Mouse (Mus musculus): ENCODE data around the gene Hist2h3c1. TPM values are rescaled to one million over a fixed set of nuclear protein-coding genes. Genes with fewer than 3 reads are reported as not detected.
A peak's percentile ranks its signal among the peaks of the same experiment; 100 is the strongest.
"Not testable (repeated sequence)": the region's sequence is repeated elsewhere in the genome, so short reads cannot be mapped to it uniquely, and the experiment has no call there.

Hist2h3c1 gene
- polyA plus RNA-seq, 1 experiment: not detected

DNA sequence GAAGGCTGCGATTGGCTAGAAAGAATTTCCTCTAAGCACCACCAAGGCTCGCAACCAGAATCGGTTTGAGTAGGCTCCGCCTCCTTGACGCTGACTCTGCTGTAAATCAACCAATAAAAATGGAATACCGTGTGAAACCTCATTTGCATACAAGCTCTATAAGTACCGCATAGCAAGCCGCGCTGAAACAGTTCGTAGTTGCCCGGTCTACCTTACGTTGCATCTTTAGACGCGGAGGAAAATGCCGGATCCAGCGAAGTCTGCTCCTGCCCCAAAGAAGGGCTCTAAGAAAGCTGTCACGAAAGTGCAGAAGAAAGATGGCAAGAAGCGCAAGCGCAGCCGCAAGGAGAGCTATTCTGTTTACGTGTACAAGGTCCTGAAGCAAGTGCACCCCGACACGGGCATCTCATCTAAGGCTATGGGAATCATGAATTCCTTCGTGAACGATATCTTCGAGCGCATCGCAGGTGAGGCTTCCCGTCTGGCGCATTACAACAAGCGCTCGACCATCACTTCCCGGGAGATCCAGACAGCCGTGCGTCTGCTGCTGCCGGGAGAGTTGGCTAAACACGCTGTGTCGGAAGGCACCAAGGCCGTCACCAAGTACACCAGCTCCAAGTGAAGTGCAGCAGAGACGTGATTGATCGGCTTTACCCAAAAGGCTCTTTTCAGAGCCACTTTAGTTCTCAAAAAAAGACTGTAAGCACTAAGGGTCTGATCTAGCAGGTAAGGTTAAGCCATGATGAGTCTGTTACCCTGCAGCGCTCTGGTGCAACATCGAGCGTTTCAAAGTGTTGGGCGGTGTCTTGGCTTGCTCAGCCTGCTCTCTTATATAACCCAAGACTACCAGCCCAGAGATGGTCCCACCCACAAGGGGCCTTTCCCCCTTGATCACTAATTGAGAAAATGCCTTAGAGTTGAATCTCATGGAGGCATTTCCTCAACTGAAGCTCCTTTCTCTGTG lies 23.3 kb downstream of the Hist2h3c1 start, which contains the start of gene Hist2h2bb:
Hist2h2bb (plus strand) TSS at position 242 of the 964 bp plus-strand sequence.
- peaks cover 53% of the 10 kb centered on the region for H3K4me1 ChIP-seq
- peak within 1 kb of the TSS; percentile 94 for H3K4me3 ChIP-seq (replicated peaks)
- H3K27me3 ChIP-seq (replicated peaks): no peaks in the 10 kb centered on the region
- no peaks in the 10 kb centered on the region for H3K36me3 ChIP-seq (replicated peaks; ENCODE audit: low read length)
- TF ChIP-seq FLI1 (IDR thresholded peaks at IDR 0.05; ENCODE audit: low read length): no peak
- no peak for TF ChIP-seq GATA1 (IDR thresholded peaks at IDR 0.05; ENCODE audit: borderline replicate concordance, low read length)
- H3K9me3 ChIP-seq: no peaks in the 10 kb centered on the region

DNA sequence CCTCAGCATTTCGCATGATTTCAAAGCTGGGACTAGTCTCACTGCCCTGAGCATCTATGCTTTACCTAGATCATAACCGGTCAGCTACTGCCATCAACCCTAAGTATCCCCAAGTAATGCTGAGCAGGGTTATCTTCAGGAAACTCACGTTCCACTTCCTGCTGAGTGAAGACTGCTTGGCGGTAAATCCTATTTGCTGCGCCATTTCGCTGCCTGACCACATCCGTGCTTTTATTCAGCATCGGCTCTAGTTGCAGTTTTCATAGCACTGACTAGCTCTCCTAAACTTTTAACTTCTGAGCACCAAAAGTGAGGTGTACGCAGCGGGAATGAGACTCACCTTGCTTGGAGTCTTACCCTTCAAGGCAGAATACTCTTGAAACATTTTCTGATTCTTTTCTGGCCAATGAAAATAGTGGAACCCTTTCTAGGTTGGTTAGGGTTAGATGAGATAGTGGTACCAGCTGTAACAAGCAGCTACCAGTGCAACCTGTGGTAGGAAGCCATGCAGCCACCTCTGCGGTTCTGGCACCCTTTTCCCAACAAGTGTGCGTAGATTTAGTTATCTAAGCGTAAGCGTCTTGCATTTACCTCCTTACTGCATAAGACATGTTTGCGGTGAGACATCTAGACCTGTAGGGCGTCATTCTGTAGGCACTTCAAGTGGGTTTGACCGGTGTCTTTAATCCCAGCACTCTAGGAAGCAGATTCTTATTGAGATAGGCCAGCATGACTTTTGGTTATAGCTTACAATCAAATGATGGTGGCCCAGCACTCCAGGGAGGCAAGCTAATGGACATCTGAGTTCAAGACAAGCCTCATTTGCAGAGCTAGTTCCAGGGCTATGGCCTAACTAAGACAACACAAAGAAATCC lies 27.3 kb downstream of the Hist2h3c1 start:
- H3K27me3 ChIP-seq (replicated peaks): no peaks in the 10 kb centered on the region
- peak overlapping the region; percentile 91 for H3K4me3 ChIP-seq (replicated peaks)
- no peaks in the 10 kb centered on the region for H3K9me3 ChIP-seq
- peaks cover 16% of the 10 kb centered on the region for H3K36me3 ChIP-seq (replicated peaks; ENCODE audit: low read length)
- peaks cover 47% of the 10 kb centered on the region for H3K4me1 ChIP-seq
- TF ChIP-seq FLI1 (IDR thresholded peaks at IDR 0.05; ENCODE audit: low read length) (no peak), GATA1 (IDR thresholded peaks at IDR 0.05; ENCODE audit: borderline replicate concordance, low read length) (no peak)

DNA sequence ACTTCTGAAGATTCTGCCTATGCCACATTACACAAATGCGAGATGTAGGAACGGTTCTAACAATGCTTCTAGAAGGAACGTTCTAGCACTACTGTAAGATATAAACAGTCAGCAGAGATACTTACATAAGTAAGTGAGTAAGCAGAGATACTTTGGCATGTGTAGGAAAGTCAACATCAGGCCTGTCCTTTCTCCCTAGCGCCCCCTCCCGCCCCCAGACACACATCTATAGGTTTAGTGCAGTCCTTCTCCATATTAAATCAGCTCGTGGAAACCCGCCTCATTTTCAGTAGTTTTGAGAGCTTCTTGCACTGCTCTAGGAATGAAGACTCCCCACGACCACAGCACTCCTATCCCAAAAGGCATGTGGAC lies 30.9 kb downstream of the Hist2h3c1 start:
- peaks cover 44% of the 10 kb centered on the region for H3K4me1 ChIP-seq
- no peaks in the 10 kb centered on the region for H3K9me3 ChIP-seq
- H3K27me3 ChIP-seq (replicated peaks): peaks cover 12% of the 10 kb centered on the region
- peaks cover 16% of the 10 kb centered on the region for H3K36me3 ChIP-seq (replicated peaks; ENCODE audit: low read length)
- TF ChIP-seq GATA1 (IDR thresholded peaks at IDR 0.05; ENCODE audit: borderline replicate concordance, low read length) (no peak), FLI1 (IDR thresholded peaks at IDR 0.05; ENCODE audit: low read length) (no peak)
- H3K4me3 ChIP-seq (replicated peaks): peak overlapping the region; percentile 93

DNA sequence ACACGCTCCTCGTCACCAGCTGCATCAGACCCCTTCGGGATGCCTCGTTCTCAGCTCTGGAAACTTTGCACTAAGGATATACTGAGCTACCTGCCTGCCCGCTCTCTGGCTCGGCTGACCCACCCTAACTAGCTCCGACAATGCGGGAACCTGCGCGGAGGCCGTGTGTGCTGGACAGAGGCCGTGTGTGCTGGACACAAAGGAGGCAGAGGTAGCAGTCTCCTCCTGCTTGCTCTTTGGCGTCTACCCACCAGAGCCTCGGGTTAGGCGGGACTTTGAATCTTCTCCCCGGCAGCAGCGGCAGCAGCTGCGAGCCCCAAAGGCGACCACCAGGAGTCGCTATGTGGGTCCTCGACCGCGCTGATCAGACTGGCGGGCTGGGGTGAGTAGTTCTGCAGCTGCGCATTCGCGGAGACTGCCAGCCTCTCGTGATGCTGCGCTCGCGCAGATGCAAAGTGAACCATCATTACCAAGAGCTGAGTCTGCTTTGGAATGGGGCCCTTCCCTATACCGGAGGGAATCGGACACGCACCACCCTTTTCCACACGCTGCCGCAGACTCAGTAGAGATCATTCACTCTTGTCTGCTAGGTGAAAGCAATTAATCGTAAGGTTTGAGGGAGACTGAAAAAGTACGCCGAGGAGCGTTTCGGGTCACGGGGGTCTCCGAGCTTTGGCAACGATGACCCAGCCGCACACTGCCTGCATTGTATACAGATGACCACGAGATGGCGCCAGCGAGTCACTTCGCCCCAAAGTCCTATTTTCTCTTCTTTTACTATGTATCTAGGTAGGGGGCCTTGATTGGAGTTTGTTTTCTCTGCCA lies 31.5 kb downstream of the Hist2h3c1 start:
- TF ChIP-seq FLI1 (IDR thresholded peaks at IDR 0.05; ENCODE audit: low read length) (no peak), GATA1 (IDR thresholded peaks at IDR 0.05; ENCODE audit: borderline replicate concordance, low read length) (no peak)
- Histone ChIP-seq H3K4me1 (peaks cover 44% of the 10 kb centered on the region), H3K4me3 (replicated peaks) (peak overlapping the region; percentile 93), H3K27me3 (replicated peaks) (peaks cover 17% of the 10 kb centered on the region), H3K36me3 (replicated peaks; ENCODE audit: low read length) (peaks cover 16% of the 10 kb centered on the region), H3K9me3 (no peaks in the 10 kb centered on the region)

DNA sequence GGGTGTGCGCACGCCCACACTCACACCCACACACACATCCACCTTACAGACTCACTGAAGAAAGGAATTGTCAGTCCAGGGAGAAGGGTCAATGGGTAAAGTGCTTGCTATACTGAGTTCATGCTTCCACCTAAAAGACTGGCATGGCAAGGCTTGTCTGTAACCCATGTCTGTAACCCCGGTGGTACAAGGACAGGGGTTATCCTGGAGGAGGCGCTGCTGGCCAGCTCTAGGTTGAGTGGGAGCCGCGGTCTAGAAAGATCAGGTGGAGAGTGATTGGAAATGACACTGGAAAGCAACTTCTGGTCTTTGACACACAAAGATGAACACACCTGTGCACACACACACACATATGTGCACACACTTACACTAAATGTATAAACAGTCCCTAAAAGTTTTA lies 34.2 kb downstream of the Hist2h3c1 start:
- peaks cover 12% of the 10 kb centered on the region for H3K36me3 ChIP-seq (replicated peaks; ENCODE audit: low read length)
- peaks cover 30% of the 10 kb centered on the region for H3K27me3 ChIP-seq (replicated peaks)
- H3K4me3 ChIP-seq (replicated peaks): no peak overlapping the region
- no peak for TF ChIP-seq GATA1 (IDR thresholded peaks at IDR 0.05; ENCODE audit: borderline replicate concordance, low read length)
- no peak for TF ChIP-seq FLI1 (IDR thresholded peaks at IDR 0.05; ENCODE audit: low read length)
- H3K9me3 ChIP-seq: peaks cover 7% of the 10 kb centered on the region
- H3K4me1 ChIP-seq: peaks cover 33% of the 10 kb centered on the region

DNA sequence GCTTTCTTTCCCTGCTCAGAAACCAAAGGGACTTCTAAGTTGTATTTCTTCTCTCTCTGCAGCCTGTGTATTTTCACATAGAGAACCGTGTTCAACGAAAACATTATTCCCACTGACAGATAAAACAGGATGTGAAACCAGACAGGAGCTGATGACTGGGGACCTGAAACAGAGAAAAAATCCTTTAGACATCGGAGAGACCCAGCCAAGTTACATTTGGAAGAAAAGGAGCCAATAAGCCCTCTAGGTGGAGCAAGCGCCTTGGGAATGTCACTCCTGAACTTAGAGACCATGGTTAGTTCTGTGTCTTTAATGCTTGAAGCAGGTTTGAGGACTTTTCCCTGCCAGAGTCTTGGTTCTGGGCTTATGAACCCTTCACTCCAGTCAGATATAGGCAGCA lies 38.0 kb downstream of the Hist2h3c1 start:
- H3K36me3 ChIP-seq (replicated peaks; ENCODE audit: low read length): no peaks in the 10 kb centered on the region
- H3K27me3 ChIP-seq (replicated peaks): peaks cover 35% of the 10 kb centered on the region
- no peak overlapping the region for H3K4me3 ChIP-seq (replicated peaks)
- peaks cover 12% of the 10 kb centered on the region for H3K9me3 ChIP-seq
- peaks cover 7% of the 10 kb centered on the region for H3K4me1 ChIP-seq
- no peak for TF ChIP-seq FLI1 (IDR thresholded peaks at IDR 0.05; ENCODE audit: low read length)
- no peak for TF ChIP-seq GATA1 (IDR thresholded peaks at IDR 0.05; ENCODE audit: borderline replicate concordance, low read length)

DNA sequence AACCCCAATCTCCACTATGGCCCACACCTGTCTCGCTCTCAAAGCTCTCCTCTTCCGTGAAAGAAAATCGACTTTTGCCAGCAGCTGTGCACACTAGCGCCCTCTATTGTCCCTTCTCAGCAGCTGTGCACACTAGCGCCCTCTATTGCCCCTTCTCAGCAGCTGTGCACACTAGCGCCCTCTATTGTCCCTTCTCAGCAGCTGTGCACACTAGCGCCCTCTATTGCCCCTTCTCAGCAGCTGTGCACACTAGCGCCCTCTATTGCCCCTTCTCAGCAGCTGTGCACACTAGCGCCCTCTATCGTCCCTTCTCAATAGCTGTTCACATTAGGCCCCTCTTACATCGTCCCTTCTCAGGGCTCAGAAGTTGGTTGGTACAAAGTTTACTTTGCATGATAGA lies 40.8 kb downstream of the Hist2h3c1 start:
- Histone ChIP-seq H3K9me3 (peaks cover 12% of the 10 kb centered on the region), H3K27me3 (replicated peaks) (peaks cover 23% of the 10 kb centered on the region)
- not testable (repeated sequence) for H3K36me3 ChIP-seq (replicated peaks; ENCODE audit: low read length); H3K4me1 ChIP-seq; H3K4me3 ChIP-seq (replicated peaks)

DNA sequence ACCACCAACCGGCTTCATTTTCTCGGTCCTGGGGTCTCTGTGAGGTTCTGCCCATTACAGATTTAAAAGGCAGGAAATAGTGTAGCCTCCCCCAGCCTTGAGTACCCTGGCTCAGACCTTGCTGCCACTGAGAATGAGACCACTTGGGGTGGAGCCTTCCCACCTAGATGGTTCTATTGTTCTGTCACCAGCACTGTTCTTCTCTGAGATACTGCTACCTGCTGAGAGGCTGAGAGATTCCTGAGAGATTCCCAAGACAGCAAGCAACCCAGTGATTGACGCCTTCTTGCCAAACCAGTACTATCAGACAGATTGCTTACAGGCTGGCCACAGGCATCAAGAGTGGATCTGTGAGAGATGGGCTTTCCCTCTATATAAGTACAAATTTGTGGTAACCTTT lies 42.7 kb downstream of the Hist2h3c1 start:
- H3K9me3 ChIP-seq: peaks cover 12% of the 10 kb centered on the region
- no peaks in the 10 kb centered on the region for H3K36me3 ChIP-seq (replicated peaks; ENCODE audit: low read length)
- peaks cover 21% of the 10 kb centered on the region for H3K4me1 ChIP-seq
- no peak overlapping the region for H3K4me3 ChIP-seq (replicated peaks)
- peaks cover 10% of the 10 kb centered on the region for H3K27me3 ChIP-seq (replicated peaks)
- TF ChIP-seq FLI1 (IDR thresholded peaks at IDR 0.05; ENCODE audit: low read length) (no peak), GATA1 (IDR thresholded peaks at IDR 0.05; ENCODE audit: borderline replicate concordance, low read length) (no peak)

DNA sequence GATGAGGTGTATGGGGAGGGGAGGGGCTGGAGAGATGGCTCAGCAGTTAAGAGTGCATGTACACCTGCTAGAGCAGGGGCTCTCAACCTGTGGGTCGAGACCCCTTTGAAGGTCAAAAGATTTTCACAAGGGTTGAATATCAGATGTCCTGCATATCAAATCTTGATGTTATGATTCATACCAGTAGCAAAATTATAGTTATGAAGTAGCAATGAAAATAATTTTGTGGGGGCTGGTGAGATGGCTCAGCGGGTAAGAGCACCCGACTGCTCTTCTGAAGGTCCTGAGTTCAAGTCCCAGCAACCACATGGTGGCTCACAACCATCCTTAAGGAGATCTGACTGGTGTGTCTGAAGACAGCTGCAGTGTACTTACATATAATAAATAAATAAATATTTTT lies 44.2 kb downstream of the Hist2h3c1 start:
- H3K4me1 ChIP-seq: peaks cover 21% of the 10 kb centered on the region
- not testable (repeated sequence) for H3K9me3 ChIP-seq; H3K4me3 ChIP-seq (replicated peaks); H3K36me3 ChIP-seq (replicated peaks; ENCODE audit: low read length); H3K27me3 ChIP-seq (replicated peaks)

Measured in megakaryocyte, embryonic 14.5 days (primary cell).